Mouse (Mus musculus): Measurements from ENCODE around the gene Upp2.

- TF ChIP-seq CTCF (IDR thresholded peaks at IDR 0.05; ENCODE audit: low read depth, low read length), result no peak
- no peak for TF ChIP-seq TAL1 (conservative IDR thresholded peaks at IDR 0.05; ENCODE audit: low read depth, low read length)
- no peak for TF ChIP-seq GATA1 (IDR thresholded peaks at IDR 0.05; ENCODE audit: borderline replicate concordance, low read length)
These were observed 59.2 kb downstream of the Upp2 start for GRCm38 (mm10) chr2:58626136-58626769.
